Mouse (Mus musculus) heart, embryonic 11.5 days (tissue): ENCODE measurements at regions not wholly inside any gene's neighbourhood (a gene's known extent, or its start where the extent isn't known, plus 50 kb on each side); places are given as distances from the start of the nearest gene placed in this dataset.

Experiments used
- ATAC-seq: fragments of 200-750 bp; cut with Nextera tagmentation; replicated peaks from 2 replicates; pipeline ENCODE4 v1.8.0; 2017; ENCODE audit warnings: moderate library complexity; ENCODE audit not compliant: insufficient number of reproducible peaks, low FRiP score, low TSS enrichment
- H3K27ac ChIP-seq: fragments of 300-500 bp; sonication (generic); 2 replicates; pipeline ENCODE4 v1.5.1; 2014; ENCODE audit warnings: mild to moderate bottlenecking, low read depth, low read length
- H3K27me3 ChIP-seq: fragments of 300-500 bp; sonication (generic); 2 replicates; pipeline ENCODE4 v1.6.1; 2014; ENCODE audit warnings: mild to moderate bottlenecking, low read length, mixed read lengths; ENCODE audit not compliant: control insufficient read depth, insufficient read depth
- H3K36me3 ChIP-seq: fragments of 300-500 bp; sonication (generic); 2 replicates; pipeline ENCODE4 v1.6.1; 2014; ENCODE audit warnings: mild to moderate bottlenecking, low read length, moderate library complexity, mixed read lengths; ENCODE audit not compliant: control insufficient read depth, insufficient read depth
- H3K4me1 ChIP-seq: fragments of 300-500 bp; sonication (generic); 2 replicates; pipeline ENCODE4 v1.6.1; 2014; ENCODE audit warnings: low read length; ENCODE audit not compliant: control insufficient read depth, insufficient read depth
- H3K4me2 ChIP-seq: fragments of 300-500 bp; sonication (generic); 2 replicates; pipeline ENCODE4 v1.6.1; 2014; ENCODE audit warnings: mild to moderate bottlenecking, moderate library complexity
- H3K4me3 ChIP-seq: fragments of 300-500 bp; sonication (generic); 2 replicates; pipeline ENCODE4 v1.5.1; 2014; ENCODE audit warnings: low read depth, low read length
- H3K9ac ChIP-seq: fragments of 300-500 bp; sonication (generic); 2 replicates; pipeline ENCODE4 v1.6.1; 2014; ENCODE audit warnings: mild to moderate bottlenecking, low read depth, low read length, moderate library complexity
- H3K9me3 ChIP-seq: fragments of 300-500 bp; sonication (generic); replicated peaks from 2 replicates; pipeline ENCODE4 v1.6.1; 2016; ENCODE audit warnings: low read length; ENCODE audit not compliant: control insufficient read depth
- WGBS: fragments of 180-500 bp; shearing (Covaris S2); extraction: QIAGEN DNeasy Blood & Tissue Kit; methylation state at CpG from one replicate; pipeline ENCODE4 v1.1.7; 2014; ENCODE audit not compliant: insufficient replicate concordance; 5-methylcytosine and 5-hydroxymethylcytosine counted together

DNA sequence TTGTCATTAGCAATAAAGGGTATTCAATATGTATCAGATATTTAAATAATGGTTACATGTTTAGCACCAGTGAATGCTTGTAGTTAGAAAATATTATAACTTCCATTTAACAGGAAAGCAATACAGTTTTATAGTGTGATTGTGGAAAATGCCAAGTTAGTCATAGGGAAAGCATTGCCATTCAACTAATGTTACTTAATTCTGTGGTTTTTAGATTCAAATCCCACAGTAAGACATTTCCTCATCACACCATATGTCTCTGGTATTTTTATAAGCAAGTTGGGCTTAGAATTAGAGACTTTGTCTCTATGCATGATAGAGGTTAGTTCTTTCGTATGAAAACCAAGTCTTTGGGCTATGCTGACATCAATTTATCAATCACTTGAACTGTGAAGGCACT is 133.0 kb downstream of the Prr30 start:
- no peak for ATAC-seq
- Histone ChIP-seq H3K9me3 (no peaks in the 10 kb centered on the region), H3K36me3 (no peaks in the 10 kb centered on the region), H3K9ac (no peak overlapping the region), H3K27ac (no peak overlapping the region), H3K4me3 (no peak overlapping the region), H3K4me2 (no peak overlapping the region), H3K27me3 (no peaks in the 10 kb centered on the region), H3K4me1 (peaks cover 2% of the 10 kb centered on the region; the same call in 1 of the 2 replicates)
- WGBS: 79% methylated on average over 1 of the region's 1 CpGs

DNA sequence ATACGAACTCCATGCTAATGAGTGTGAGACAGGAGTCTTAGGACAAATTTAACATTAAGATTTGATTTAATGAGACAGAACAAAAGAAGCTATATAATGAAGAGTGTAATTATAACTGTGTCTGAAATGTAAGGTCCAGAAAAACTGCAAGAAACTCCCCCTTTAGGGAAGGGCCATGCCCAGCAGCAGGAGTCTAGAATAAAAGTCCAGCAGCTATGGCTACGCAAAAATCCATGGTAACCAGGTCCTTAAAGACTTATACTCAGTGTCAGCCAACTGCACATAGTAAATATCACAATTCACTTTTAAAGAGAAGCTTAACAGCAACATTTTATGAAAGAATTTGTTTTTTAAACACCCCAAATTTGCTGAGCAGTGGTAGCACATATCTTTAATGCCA is 143.3 kb downstream of the Prr30 start:
- H3K36me3 ChIP-seq: no peaks in the 10 kb centered on the region
- no peak for ATAC-seq

DNA sequence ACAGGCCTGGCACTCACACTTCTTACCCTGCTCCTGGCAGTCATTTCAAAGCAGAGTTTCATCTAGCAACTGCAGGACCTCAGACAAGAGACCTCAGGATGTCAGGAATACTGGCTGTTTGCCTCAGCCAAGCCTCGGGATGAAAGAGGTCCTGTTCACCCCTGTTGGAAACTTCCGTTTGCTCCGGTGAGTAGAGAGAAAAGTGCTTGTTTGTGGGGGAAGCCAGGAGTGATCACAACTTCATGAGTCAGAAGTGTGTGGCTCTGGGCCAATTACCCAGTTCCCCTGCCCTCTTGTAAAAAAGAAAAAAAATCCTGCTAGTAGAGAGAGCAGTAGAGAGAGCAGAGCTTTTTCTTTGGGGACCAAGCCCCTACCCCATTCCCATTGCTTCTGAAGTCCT is 144.2 kb downstream of the Prr30 start:
- Histone ChIP-seq H3K27me3 (no peaks in the 10 kb centered on the region), H3K4me2 (no peak overlapping the region), H3K9ac (no peak overlapping the region), H3K36me3 (no peaks in the 10 kb centered on the region), H3K27ac (no peak overlapping the region), H3K9me3 (no peaks in the 10 kb centered on the region), H3K4me3 (no peak overlapping the region), H3K4me1 (no peaks in the 10 kb centered on the region)
- no peak for ATAC-seq
- WGBS: 35% methylated on average over 3 of the region's 3 CpGs

More for the DNA sequence above, 143.3 kb downstream of the Prr30 start:
- Histone ChIP-seq H3K4me1 (no peaks in the 10 kb centered on the region), H3K4me3 (no peak overlapping the region), H3K27ac (no peak overlapping the region), H3K9ac (no peak overlapping the region), H3K4me2 (no peak overlapping the region), H3K9me3 (no peaks in the 10 kb centered on the region), H3K27me3 (no peaks in the 10 kb centered on the region)
- 84% methylated on average over 2 of the region's 2 CpGs for WGBS

DNA sequence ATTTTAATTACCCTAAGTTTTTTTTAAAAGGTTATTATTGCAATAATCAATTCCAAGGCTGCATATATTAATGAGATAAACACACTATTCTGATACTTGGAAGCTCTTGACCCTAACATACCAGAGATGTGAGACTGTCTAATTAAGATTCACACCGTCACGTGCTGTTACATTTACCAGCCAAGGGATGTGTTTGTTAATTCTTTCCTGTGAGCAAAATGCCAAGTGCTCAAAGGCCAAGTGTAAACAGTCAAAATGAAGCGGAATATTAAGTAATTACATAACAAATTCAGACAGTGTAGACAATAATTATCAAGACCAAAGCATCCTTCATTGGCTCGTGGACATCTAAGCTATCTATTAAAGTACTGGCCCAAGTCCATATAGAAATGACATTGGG is 145.3 kb downstream of the Prr30 start:
- no peak overlapping the region for H3K27ac ChIP-seq
- H3K4me3 ChIP-seq: no peak overlapping the region
- H3K27me3 ChIP-seq: no peaks in the 10 kb centered on the region
- H3K4me2 ChIP-seq: no peak overlapping the region
- WGBS: 77% methylated on average over 4 of the region's 4 CpGs
- no peaks in the 10 kb centered on the region for H3K4me1 ChIP-seq
- no peaks in the 10 kb centered on the region for H3K9me3 ChIP-seq
- no peak for ATAC-seq
- H3K36me3 ChIP-seq: no peaks in the 10 kb centered on the region
- no peak overlapping the region for H3K9ac ChIP-seq

DNA sequence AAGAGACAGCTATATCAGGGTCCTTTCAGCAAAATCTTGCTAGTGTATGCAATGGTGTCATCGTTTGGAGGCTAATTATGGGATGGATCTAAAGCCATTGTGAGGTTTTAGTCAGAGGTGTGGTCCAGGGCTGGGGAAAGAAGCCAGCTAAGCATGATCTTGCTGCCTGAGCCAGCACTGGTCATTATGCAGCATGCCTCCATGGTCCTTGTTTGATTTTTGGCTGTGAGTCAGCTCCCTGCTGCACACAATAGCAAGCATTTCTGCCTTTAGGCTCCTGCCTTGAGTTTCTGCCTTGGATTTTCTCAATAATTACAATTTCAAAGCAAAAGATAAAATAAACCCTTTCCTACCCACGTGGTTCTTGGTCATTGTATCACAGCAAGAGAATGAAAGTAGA is 147.4 kb downstream of the Prr30 start:
- no peak for ATAC-seq
- H3K27ac ChIP-seq: no peak overlapping the region
- no peaks in the 10 kb centered on the region for H3K4me1 ChIP-seq
- no peaks in the 10 kb centered on the region for H3K27me3 ChIP-seq
- H3K36me3 ChIP-seq: no peaks in the 10 kb centered on the region
- H3K9me3 ChIP-seq: no peaks in the 10 kb centered on the region
- no peak overlapping the region for H3K4me2 ChIP-seq
- WGBS: 66% methylated on average over 2 of the region's 2 CpGs
- H3K4me3 ChIP-seq: no peak overlapping the region
- H3K9ac ChIP-seq: no peak overlapping the region

DNA sequence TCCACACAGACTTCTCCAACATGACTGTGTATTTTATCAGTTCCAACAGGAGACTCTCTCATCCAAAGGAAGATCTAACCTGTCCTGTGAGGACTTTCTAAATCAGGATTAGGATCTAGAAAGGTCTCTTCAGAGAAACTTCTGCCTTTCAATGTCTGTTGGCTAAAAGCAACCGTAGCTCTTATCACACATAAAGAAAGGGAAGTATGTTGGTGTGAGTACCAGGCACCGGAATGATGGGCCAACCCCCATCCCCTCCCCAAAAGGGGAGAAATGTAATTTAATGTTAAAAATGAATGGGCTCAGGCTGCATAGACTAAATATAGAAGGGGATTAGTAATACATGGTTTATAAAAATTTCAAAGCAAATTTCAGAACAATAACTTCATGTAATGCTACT is 149.9 kb downstream of the Prr30 start:
- Histone ChIP-seq H3K27ac (no peak overlapping the region), H3K9me3 (no peaks in the 10 kb centered on the region), H3K9ac (no peak overlapping the region), H3K4me1 (no peaks in the 10 kb centered on the region), H3K4me3 (no peak overlapping the region), H3K27me3 (no peaks in the 10 kb centered on the region), H3K36me3 (no peaks in the 10 kb centered on the region), H3K4me2 (no peak overlapping the region)
- WGBS: 73% methylated on average over 2 of the region's 2 CpGs
- ATAC-seq: no peak

DNA sequence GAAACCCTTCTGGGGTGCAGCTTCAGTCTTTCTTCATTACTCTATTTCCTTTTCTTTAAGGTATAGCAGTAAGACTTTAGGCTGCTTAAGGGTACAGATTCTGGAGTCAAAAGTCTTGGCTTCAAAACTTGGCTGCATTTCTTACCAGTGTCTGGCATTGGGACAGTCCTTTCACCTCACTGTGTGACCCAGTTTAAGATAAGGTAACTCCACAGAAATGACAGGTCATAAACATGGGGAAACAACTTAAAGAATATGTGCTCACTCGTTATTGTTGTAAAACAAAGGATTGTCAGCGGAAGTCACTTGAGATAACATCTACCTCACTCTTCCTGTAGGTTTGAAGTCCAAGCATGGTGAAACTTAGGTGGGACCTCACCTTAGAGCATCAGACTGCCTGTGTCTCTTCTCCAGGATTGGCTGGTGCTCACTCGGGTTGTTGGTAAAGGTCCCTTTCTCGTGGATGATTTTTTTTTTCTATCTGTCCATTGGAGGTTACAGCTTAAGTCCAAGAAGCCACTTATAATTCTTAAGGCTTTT is 150.4 kb downstream of the Prr30 start:
- no peaks in the 10 kb centered on the region for H3K4me1 ChIP-seq
- no peak overlapping the region for H3K27ac ChIP-seq
- 75% methylated on average over 4 of the region's 4 CpGs for WGBS
- H3K4me2 ChIP-seq: no peak overlapping the region
- no peaks in the 10 kb centered on the region for H3K27me3 ChIP-seq
- no peaks in the 10 kb centered on the region for H3K9me3 ChIP-seq
- H3K36me3 ChIP-seq: no peaks in the 10 kb centered on the region
- ATAC-seq: no peak
- no peak overlapping the region for H3K4me3 ChIP-seq
- no peak overlapping the region for H3K9ac ChIP-seq

DNA sequence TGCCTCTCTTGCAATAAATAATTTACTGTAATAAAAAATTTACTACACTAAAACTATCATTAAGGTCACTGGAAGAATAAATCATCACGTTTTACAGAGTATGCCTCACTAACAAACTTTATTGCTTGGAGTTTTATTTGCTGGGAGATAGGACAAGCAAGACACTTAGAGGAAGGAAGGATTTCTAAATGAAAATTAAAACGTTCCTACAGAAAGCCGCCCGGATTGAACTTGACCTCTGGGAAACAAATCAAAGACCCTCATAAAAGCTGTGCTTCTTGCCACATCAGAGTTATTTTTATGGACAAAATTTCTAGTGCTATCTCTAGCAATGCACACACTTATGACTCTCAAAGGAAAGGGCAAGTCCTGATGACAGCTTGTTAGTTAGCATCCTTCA is 156.6 kb downstream of the Prr30 start:
- H3K4me3 ChIP-seq: no peak overlapping the region
- WGBS: 74% methylated on average over 4 of the region's 4 CpGs
- H3K27ac ChIP-seq: no peak overlapping the region
- no peaks in the 10 kb centered on the region for H3K4me1 ChIP-seq
- no peak overlapping the region for H3K4me2 ChIP-seq
- no peak for ATAC-seq
- no peaks in the 10 kb centered on the region for H3K27me3 ChIP-seq
- no peaks in the 10 kb centered on the region for H3K9me3 ChIP-seq
- H3K9ac ChIP-seq: no peak overlapping the region
- H3K36me3 ChIP-seq: no peaks in the 10 kb centered on the region

DNA sequence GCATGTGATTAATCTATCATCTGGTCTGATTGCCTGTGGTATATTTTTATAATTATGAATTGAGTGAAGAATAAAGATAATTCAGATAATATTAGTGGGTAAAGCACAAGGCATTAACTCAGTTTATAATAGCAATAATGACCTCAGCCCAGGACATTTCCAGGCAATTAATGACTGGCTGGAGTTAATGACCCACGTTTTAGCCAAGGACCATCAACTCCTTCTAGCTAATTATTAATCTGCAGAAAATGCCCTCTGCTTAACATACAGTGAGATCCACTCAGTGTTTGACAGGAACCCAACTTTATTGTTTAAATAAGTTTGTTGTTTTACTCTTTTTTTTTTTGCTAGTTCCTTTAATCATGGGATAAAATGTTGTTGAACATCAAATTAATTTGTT is 199.1 kb downstream of the Prr30 start:
- Histone ChIP-seq H3K4me2 (no peak overlapping the region), H3K4me1 (no peaks in the 10 kb centered on the region), H3K36me3 (no peaks in the 10 kb centered on the region), H3K27ac (no peak overlapping the region), H3K27me3 (no peaks in the 10 kb centered on the region), H3K4me3 (no peak overlapping the region), H3K9ac (no peak overlapping the region), H3K9me3 (no peaks in the 10 kb centered on the region)
- 70% methylated on average over 1 of the region's 1 CpGs for WGBS
- ATAC-seq: no peak
